Mouse (Mus musculus) kidney, postnatal 25 days (tissue): ENCODE measurements at regions not wholly inside any gene's neighbourhood (a gene's known extent, or its start where the extent isn't known, plus 50 kb on each side); places are given as distances from the start of the nearest gene placed in this dataset.

Experiments used
- DNase-seq, 2 experiments: peaks; one replicate each; pipeline ENCODE4 v3.0.0; 2021; ENCODE audit warnings: mixed read lengths in 2 of 2

DNA sequence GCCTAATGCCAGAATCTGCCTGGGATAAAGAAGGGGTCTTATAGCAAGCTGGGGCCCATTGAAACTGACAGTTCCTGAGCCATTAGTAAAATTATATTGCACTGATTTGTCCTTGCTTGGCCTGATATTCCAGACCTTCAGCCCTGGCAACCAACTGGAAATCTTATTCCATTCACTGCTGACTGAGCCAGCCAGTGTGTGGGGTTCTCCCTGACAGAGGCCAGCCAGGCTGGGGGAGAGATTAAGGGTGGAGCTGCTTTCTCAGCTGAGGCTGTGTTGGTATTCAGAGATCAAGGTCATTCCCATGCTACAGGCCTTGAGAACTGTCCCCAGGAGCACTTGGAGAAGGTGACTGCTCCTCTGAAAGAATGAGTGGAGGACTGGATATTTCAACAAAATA lies 226.9 kb downstream of the Ar start:
- peak in 1 of 2 experiments; percentile 23 for DNase-seq

GRCm38 (mm10) chrX:98380247-98380905 lies 231.8 kb downstream of the Ar start:
- DNase-seq: peak; percentile 78 to 83

DNA sequence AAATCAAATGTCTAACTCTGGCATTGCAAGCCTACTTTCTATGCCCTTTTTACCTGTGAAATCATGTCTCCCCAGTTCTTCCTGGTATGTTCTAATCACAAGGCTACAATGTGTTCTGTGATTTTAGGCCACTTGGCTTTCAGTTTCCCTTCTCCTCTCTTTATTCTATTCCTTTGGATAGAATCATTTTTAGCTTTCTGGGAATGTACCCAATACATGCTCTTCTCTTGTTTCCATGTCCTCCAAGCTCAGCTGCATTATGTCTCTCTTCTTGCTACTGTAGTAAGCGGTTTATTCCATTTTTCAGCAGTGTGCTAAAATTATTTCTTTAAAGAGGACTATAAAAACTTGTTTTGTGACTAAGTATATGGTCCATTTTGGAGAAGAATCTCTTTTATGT lies 235.4 kb downstream of the Ar start:
- DNase-seq: no peak

- DNase-seq: no peak
Measured at GRCm38 (mm10) chrX:98392376-98392775, 243.8 kb downstream of the Ar start.

GRCm38 (mm10) chrX:98409090-98409489 lies 260.5 kb downstream of the Ar start:
- no peak for DNase-seq

DNA sequence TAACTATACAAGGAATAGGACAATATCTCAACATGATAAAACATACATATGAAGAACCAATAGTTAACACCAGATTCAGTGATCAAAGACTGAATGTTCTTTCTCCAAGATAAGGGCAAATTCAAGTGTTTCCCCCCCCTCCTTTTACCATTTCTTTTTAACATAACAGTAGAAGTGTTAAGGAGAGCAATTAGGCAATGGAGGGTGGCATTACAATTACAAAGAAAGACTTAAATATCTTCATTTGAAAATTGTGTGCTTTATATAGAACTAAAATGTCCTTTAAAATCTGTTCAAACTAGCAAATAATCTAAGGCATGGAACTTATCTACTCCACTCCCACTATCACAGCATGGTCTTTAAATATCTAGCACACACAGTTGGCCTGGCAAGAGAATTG lies 270.9 kb downstream of the Ar start:
- no peak for DNase-seq

GRCm38 (mm10) chrX:98452026-98452425 lies 303.5 kb downstream of the Ar start:
- DNase-seq: no peak

GRCm38 (mm10) chrX:98476473-98477254 lies 328.1 kb downstream of the Ar start:
- DNase-seq: no peak
